Mouse (Mus musculus) liver, adult 2 months (tissue): ENCODE measurements around the gene Fam181b. TPM values are rescaled to one million over a fixed set of nuclear protein-coding genes. Genes with fewer than 3 reads are reported as not detected.

Experiments
- DNase-seq: peaks from one replicate; pipeline ENCODE4 v3.0.0-alpha.2; 2011; ENCODE audit warnings: low read depth, low spot score; ENCODE audit errors: extremely low read depth
- H3K27ac ChIP-seq: fragments of 200-500 bp; replicated peaks from 2 replicates; pipeline ENCODE4 v1.5.1; 2012; ENCODE audit warnings: low read depth, mild to moderate bottlenecking, control low read depth, inconsistent platforms, low read length; ENCODE audit not compliant: insufficient read depth
- H3K27me3 ChIP-seq: fragments of 200-500 bp; 2 replicates; pipeline ENCODE4 v1.6.1; 2012; ENCODE audit warnings: mild to moderate bottlenecking, moderate library complexity, low read length, inconsistent platforms; ENCODE audit not compliant: control insufficient read depth, insufficient read depth
- H3K36me3 ChIP-seq: fragments of 200-500 bp; 2 replicates; pipeline ENCODE4 v1.6.1; 2012; ENCODE audit warnings: low read length, inconsistent platforms; ENCODE audit not compliant: control insufficient read depth, insufficient read depth
- H3K4me1 ChIP-seq: fragments of 200-500 bp; 2 replicates; pipeline ENCODE4 v1.6.1; 2011; ENCODE audit warnings: low read length; ENCODE audit not compliant: control insufficient read depth, insufficient read depth
- H3K4me3 ChIP-seq: fragments of 200-500 bp; 2 replicates; pipeline ENCODE4 v1.5.1; 2011; ENCODE audit warnings: low read depth, mild to moderate bottlenecking, control low read depth, low read length, moderate library complexity; ENCODE audit not compliant: insufficient read depth
- H3K79me2 ChIP-seq: fragments of 200-500 bp; 2 replicates; pipeline ENCODE4 v1.6.1; 2012; ENCODE audit warnings: inconsistent platforms, mild to moderate bottlenecking, low read length, moderate library complexity; ENCODE audit not compliant: control insufficient read depth, insufficient read depth
- H3K9ac ChIP-seq: fragments of 200-500 bp; 2 replicates; pipeline ENCODE4 v1.6.1; 2012; ENCODE audit warnings: low read depth, mild to moderate bottlenecking, control low read depth, inconsistent platforms, low read length
- CTCF ChIP-seq: fragments of 200-500 bp; IDR thresholded peaks from 2 replicates; pipeline ENCODE4 v1.5.1; 2011; ENCODE audit warnings: low read depth, low read length, control low read depth
- POLR2A ChIP-seq: fragments of 200-500 bp; IDR thresholded peaks from 2 replicates; pipeline ENCODE4 v1.6.1; 2011; ENCODE audit warnings: low read length, control low read depth; ENCODE audit not compliant: insufficient read depth; ENCODE audit errors: extremely low read depth
- WGBS: fragments of 180-500 bp; shearing (Covaris S2); methylation state at CpG from one replicate; pipeline ENCODE4 v1.1.7; 2018; 5-methylcytosine and 5-hydroxymethylcytosine counted together
- polyA plus RNA-seq: library from polyadenylated mRNA; depleted of rRNA; stranded (reverse); fragments of >200 nt; gene quantifications from 2 replicates; pipeline ENCODE4 v1.2.3, GENCODE M21; 2012
- total RNA-seq: library from RNA; depleted of rRNA; stranded (reverse); fragments of >200 nt; gene quantifications from 2 replicates; pipeline ENCODE4 v1.2.3, GENCODE M21; 2014

Fam181b gene
- total and polyA plus RNA-seq, 2 experiments: 0.09 to 0.12 TPM

GRCm38 (mm10) chr7:93080731-93081430 lies 1.2 kb downstream of the Fam181b start:
- Histone ChIP-seq H3K4me1 (no peaks in the 10 kb centered on the region), H3K27ac (no peak overlapping the region), H3K4me3 (peak overlapping the region; percentile 45; the same call in 1 of the 2 replicates), H3K9ac (no peak overlapping the region), H3K36me3 (no peaks in the 10 kb centered on the region), H3K27me3 (peaks cover 15% of the 10 kb centered on the region), H3K79me2 (no peaks in the 10 kb centered on the region)
- TF ChIP-seq POLR2A: no peak
- no peak for TF ChIP-seq CTCF
- DNase-seq: no peak
- WGBS: 2% methylated on average over 45 of the region's 45 CpGs

GRCm38 (mm10) chr7:93093371-93094058 lies 13.8 kb downstream of the Fam181b start:
- Histone ChIP-seq H3K27ac (no peak overlapping the region), H3K4me1 (no peaks in the 10 kb centered on the region), H3K4me3 (no peak overlapping the region), H3K27me3 (no peaks in the 10 kb centered on the region; the same call in 1 of the 2 replicates), H3K36me3 (no peaks in the 10 kb centered on the region), H3K9ac (no peak overlapping the region), H3K79me2 (no peaks in the 10 kb centered on the region)
- TF ChIP-seq CTCF (no peak), POLR2A (no peak)
- 52% methylated on average over 11 of the region's 11 CpGs for WGBS
- DNase-seq: no peak

DNA sequence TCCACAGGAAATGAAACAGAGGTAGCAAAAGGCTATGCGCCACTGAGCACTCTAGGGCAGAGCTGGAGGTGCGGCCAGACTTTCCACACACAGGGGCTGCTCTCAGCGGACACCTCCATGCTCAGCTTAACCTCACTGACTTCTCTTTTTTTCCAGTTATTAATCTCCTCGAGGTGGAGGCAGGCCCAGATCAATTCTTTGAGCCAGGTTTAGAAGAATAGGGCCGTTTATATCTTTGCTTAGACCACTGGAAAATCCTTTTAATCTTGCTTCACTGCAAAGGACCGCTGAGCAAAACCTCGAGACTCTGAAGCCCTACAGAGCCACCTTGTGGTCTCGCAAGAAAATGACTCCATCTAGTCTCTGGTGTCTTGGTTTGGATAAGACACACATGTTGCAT lies 15.8 kb downstream of the Fam181b start:
- Histone ChIP-seq H3K4me3 (no peak overlapping the region), H3K27ac (no peak overlapping the region), H3K9ac (no peak overlapping the region), H3K27me3 (no peaks in the 10 kb centered on the region; the same call in 1 of the 2 replicates), H3K36me3 (no peaks in the 10 kb centered on the region), H3K4me1 (no peaks in the 10 kb centered on the region), H3K79me2 (no peaks in the 10 kb centered on the region)
- TF ChIP-seq CTCF: no peak; the same call in 1 of the 2 replicates
- TF ChIP-seq POLR2A: no peak
- DNase-seq: no peak
- WGBS: 12% methylated on average over 8 of the region's 8 CpGs

DNA sequence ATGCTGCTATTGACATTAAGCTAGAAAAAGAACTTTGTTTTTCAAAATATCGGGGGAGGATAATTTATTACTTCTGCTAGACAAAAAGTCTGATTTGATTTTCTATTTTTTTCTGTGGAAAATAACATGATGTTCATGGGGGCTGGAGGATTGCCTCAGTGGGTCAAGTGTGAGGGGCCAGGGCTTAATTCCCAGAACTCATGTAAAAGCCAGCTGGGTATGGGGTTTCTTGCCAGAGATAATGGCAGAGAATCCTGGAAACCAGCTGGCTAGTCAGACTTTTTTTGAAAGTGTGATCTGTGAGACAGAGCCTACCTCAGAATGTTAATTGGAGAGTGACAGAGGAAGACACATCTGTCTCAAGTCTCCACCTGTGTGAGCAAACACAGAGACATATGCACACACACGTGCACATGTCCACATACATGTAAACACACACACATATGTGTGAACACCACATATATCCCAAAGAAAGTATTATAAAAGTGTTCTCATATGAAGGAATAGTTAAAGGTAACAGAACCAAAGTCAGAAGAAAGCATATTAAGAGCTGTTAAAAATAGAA lies 25.2 kb downstream of the Fam181b start:
- WGBS: 88% methylated on average over 2 of the region's 2 CpGs
- TF ChIP-seq CTCF: no peak
- TF ChIP-seq POLR2A: no peak
- no peaks in the 10 kb centered on the region for H3K4me1 ChIP-seq

GRCm38 (mm10) chr7:93110370-93110965 lies 30.8 kb downstream of the Fam181b start:
- Histone ChIP-seq H3K36me3 (no peaks in the 10 kb centered on the region), H3K79me2 (no peaks in the 10 kb centered on the region), H3K9ac (no peak overlapping the region), H3K27ac (no peak overlapping the region), H3K4me1 (no peaks in the 10 kb centered on the region), H3K4me3 (no peak overlapping the region), H3K27me3 (no peaks in the 10 kb centered on the region)
- DNase-seq: peak; percentile 5
- TF ChIP-seq CTCF (no peak), POLR2A (no peak)
- WGBS: 73% methylated on average over 2 of the region's 2 CpGs

More for the DNA sequence above, 25.2 kb downstream of the Fam181b start:
- H3K36me3 ChIP-seq: no peaks in the 10 kb centered on the region
- H3K9ac ChIP-seq: no peak overlapping the region
- H3K4me3 ChIP-seq: no peak overlapping the region
- H3K79me2 ChIP-seq: no peaks in the 10 kb centered on the region
- no peak for DNase-seq
- H3K27ac ChIP-seq: no peak overlapping the region
- no peaks in the 10 kb centered on the region for H3K27me3 ChIP-seq
